Mouse (Mus musculus) hindbrain, embryonic 14.5 days (tissue): ENCODE results near the gene Olfr1315-ps1. TPM values are rescaled to one million over a fixed set of nuclear protein-coding genes. Genes with fewer than 3 reads are reported as not detected.

ENCODE experiments used
- ATAC-seq: fragments of 200-750 bp; cut with Nextera tagmentation; 2 replicates; pipeline ENCODE4 v1.8.0; 2017; ENCODE audit warnings: moderate number of reproducible peaks, mild to moderate bottlenecking, moderate TSS enrichment, moderate library complexity; ENCODE audit not compliant: low FRiP score
- DNase-seq: peaks from one replicate; pipeline ENCODE4 v3.0.0-alpha.2; 2015; ENCODE audit warnings: low spot score
- H3K27ac ChIP-seq: fragments of 300-500 bp; sonication (generic); 2 replicates; pipeline ENCODE4 v1.5.1; 2014; ENCODE audit warnings: mild to moderate bottlenecking, moderate library complexity
- H3K27me3 ChIP-seq: fragments of 300-500 bp; sonication (generic); 2 replicates; pipeline ENCODE4 v1.6.1; 2014; ENCODE audit warnings: mild to moderate bottlenecking, low read length, mixed read lengths; ENCODE audit not compliant: control insufficient read depth, insufficient read depth
- H3K36me3 ChIP-seq: fragments of 300-500 bp; sonication (generic); replicated peaks from 2 replicates; pipeline ENCODE4 v1.6.1; 2014; ENCODE audit not compliant: control insufficient read depth, insufficient read depth
- H3K4me1 ChIP-seq: fragments of 300-500 bp; sonication (generic); replicated peaks from 2 replicates; pipeline ENCODE4 v1.6.1; 2014; ENCODE audit warnings: antibody characterized with exemption, low read length, mixed read lengths; ENCODE audit not compliant: control insufficient read depth, insufficient read depth
- H3K4me2 ChIP-seq: fragments of 300-500 bp; sonication (generic); replicated peaks from 2 replicates; pipeline ENCODE4 v1.6.1; 2014; ENCODE audit warnings: mild to moderate bottlenecking, moderate library complexity
- H3K4me3 ChIP-seq: fragments of 300-500 bp; sonication (generic); replicated peaks from 2 replicates; pipeline ENCODE4 v1.5.1; 2014; ENCODE audit warnings: mild to moderate bottlenecking, low read length
- H3K9ac ChIP-seq: fragments of 300-500 bp; sonication (generic); 2 replicates; pipeline ENCODE4 v1.6.1; 2014
- H3K9me3 ChIP-seq: fragments of 300-500 bp; sonication (generic); 2 replicates; pipeline ENCODE4 v1.6.1; 2016; ENCODE audit warnings: low read length; ENCODE audit not compliant: control insufficient read depth
- WGBS: fragments of 180-500 bp; shearing (Covaris S2); extraction: QIAGEN DNeasy Blood & Tissue Kit; methylation state at CpG from one replicate; pipeline ENCODE4 v1.1.7; 2014; 5-methylcytosine and 5-hydroxymethylcytosine counted together
- polyA plus RNA-seq: library from polyadenylated mRNA; unstranded; fragments of >200 nt; fragmentation: Nextera tagmentation; extraction: Ambion mirVana; gene quantifications from 2 replicates; pipeline ENCODE4 v1.2.1, GENCODE M21; 2014

The Olfr1315-ps1 gene
- polyA plus RNA-seq: not detected in 2 replicates

GRCm38 (mm10) chr2:112115340-112115739 lies at the start of gene Olfr1315-ps1:
Olfr1315-ps1 (minus strand) TSS chr2:112115440.
- DNase-seq (no peak), ATAC-seq (no peak)
- Histone ChIP-seq H3K4me2 (no peak within 1 kb of the TSS), H3K36me3 (no peaks in the 10 kb centered on the region), H3K9ac (no peak within 1 kb of the TSS), H3K27me3 (no peaks in the 10 kb centered on the region), H3K9me3 (no peaks in the 10 kb centered on the region), H3K4me1 (no peaks in the 10 kb centered on the region), H3K27ac (no peak within 1 kb of the TSS), H3K4me3 (no peak within 1 kb of the TSS)
- WGBS: 86% methylated on average over 1 of the region's 1 CpGs

- Histone ChIP-seq H3K4me3 (no peak within 1 kb of the TSS), H3K27me3 (no peaks in the 10 kb centered on the region), H3K9ac (no peak within 1 kb of the TSS), H3K36me3 (no peaks in the 10 kb centered on the region), H3K9me3 (no peaks in the 10 kb centered on the region), H3K4me2 (no peak within 1 kb of the TSS), H3K27ac (no peak within 1 kb of the TSS), H3K4me1 (no peaks in the 10 kb centered on the region)
- DNase-seq (no peak), ATAC-seq (no peak)
Observed at GRCm38 (mm10) chr2:112153898-112154297, 38.7 kb upstream of the Olfr1315-ps1 start, which contains the start of gene Olfr1318. Olfr1318 (plus strand) TSS chr2:112154198.

GRCm38 (mm10) chr2:112140029-112140428 lies 24.8 kb upstream of the Olfr1315-ps1 start, which contains the start of gene Olfr1317:
Olfr1317 (plus strand) TSS chr2:112140329.
- Histone ChIP-seq H3K9ac (no peak within 1 kb of the TSS), H3K4me3 (no peak within 1 kb of the TSS), H3K27me3 (no peaks in the 10 kb centered on the region), H3K4me2 (no peak within 1 kb of the TSS), H3K9me3 (no peaks in the 10 kb centered on the region), H3K36me3 (no peaks in the 10 kb centered on the region), H3K27ac (no peak within 1 kb of the TSS), H3K4me1 (no peaks in the 10 kb centered on the region)
- 79% methylated on average over 2 of the region's 2 CpGs for WGBS
- DNase-seq (no peak), ATAC-seq (no peak)

GRCm38 (mm10) chr2:112134877-112135276 lies 19.6 kb upstream of the Olfr1315-ps1 start, which contains the start of gene Olfr1316:
Olfr1316 (minus strand) TSS chr2:112134977.
- no peak within 1 kb of the TSS for H3K4me2 ChIP-seq
- H3K4me3 ChIP-seq: no peak within 1 kb of the TSS
- WGBS: 92% methylated on average over 2 of the region's 2 CpGs
- H3K9ac ChIP-seq: no peak within 1 kb of the TSS
- H3K9me3 ChIP-seq: no peaks in the 10 kb centered on the region
- ATAC-seq: no peak
- DNase-seq: no peak
- no peak within 1 kb of the TSS for H3K27ac ChIP-seq
- no peaks in the 10 kb centered on the region for H3K36me3 ChIP-seq
- H3K4me1 ChIP-seq: no peaks in the 10 kb centered on the region
- no peaks in the 10 kb centered on the region for H3K27me3 ChIP-seq

- Histone ChIP-seq H3K4me3 (no peak within 1 kb of the TSS), H3K27ac (no peak within 1 kb of the TSS), H3K9ac (no peak within 1 kb of the TSS), H3K36me3 (no peaks in the 10 kb centered on the region), H3K27me3 (no peaks in the 10 kb centered on the region), H3K4me2 (no peak within 1 kb of the TSS), H3K9me3 (no peaks in the 10 kb centered on the region), H3K4me1 (no peaks in the 10 kb centered on the region)
- ATAC-seq (no peak), DNase-seq (no peak)
Observed at GRCm38 (mm10) chr2:112096681-112097080, 18.6 kb downstream of the Olfr1315-ps1 start, which contains the start of gene Olfr1314. Olfr1314 (minus strand) TSS chr2:112096781.

- ATAC-seq (no peak), DNase-seq (no peak)
- H3K4me2 ChIP-seq: no peak within 1 kb of the TSS
- no peaks in the 10 kb centered on the region for H3K9me3 ChIP-seq
- no peaks in the 10 kb centered on the region for H3K36me3 ChIP-seq
- H3K27ac ChIP-seq: no peak within 1 kb of the TSS
- no peak within 1 kb of the TSS for H3K4me3 ChIP-seq
- no peak within 1 kb of the TSS for H3K9ac ChIP-seq
- H3K4me1 ChIP-seq: no peaks in the 10 kb centered on the region
- no peaks in the 10 kb centered on the region for H3K27me3 ChIP-seq
Observed at GRCm38 (mm10) chr2:112077743-112078142, 37.5 kb downstream of the Olfr1315-ps1 start, which contains the start of gene Olfr1313. Olfr1313 (minus strand) TSS chr2:112077843.

Other genes starting within 250 kb of the Olfr1315-ps1 start
- gene Olfr1305, start 238.3 kb downstream of the Olfr1315-ps1 start, polyA plus RNA-seq: not detected in 2 replicates
- gene Olfr1306, start 199.2 kb downstream of the Olfr1315-ps1 start, polyA plus RNA-seq: not detected in 2 replicates
- gene Olfr1307, start 166.0 kb downstream of the Olfr1315-ps1 start, polyA plus RNA-seq: not detected in 2 replicates
- not detected in 2 replicates for gene Olfr1308, start 150.5 kb downstream of the Olfr1315-ps1 start, polyA plus RNA-seq
- gene Olfr1309, start 125.2 kb downstream of the Olfr1315-ps1 start, polyA plus RNA-seq: not detected in 2 replicates
- not detected in 2 replicates for gene Olfr1310, start 102.7 kb downstream of the Olfr1315-ps1 start, polyA plus RNA-seq
- not detected in 2 replicates for gene Olfr1311, start 91.0 kb downstream of the Olfr1315-ps1 start, polyA plus RNA-seq
- gene Olfr1312, start 65.2 kb downstream of the Olfr1315-ps1 start, polyA plus RNA-seq: not detected in 2 replicates
- gene Olfr1313, start 37.6 kb downstream of the Olfr1315-ps1 start, polyA plus RNA-seq: not detected in 2 replicates
- gene Olfr1314, start 18.7 kb downstream of the Olfr1315-ps1 start, polyA plus RNA-seq: not detected in 2 replicates
- gene Olfr1316, start 19.5 kb upstream of the Olfr1315-ps1 start, polyA plus RNA-seq: not detected in 2 replicates
- gene Olfr1317, start 24.9 kb upstream of the Olfr1315-ps1 start, polyA plus RNA-seq: not detected in 2 replicates
- gene Olfr1318, start 38.8 kb upstream of the Olfr1315-ps1 start, polyA plus RNA-seq: 0.12 and 0.23 TPM in 2 replicates
- gene Lpcat4, start 124.0 kb upstream of the Olfr1315-ps1 start, polyA plus RNA-seq: 22.0 and 23.1 TPM in 2 replicates
- not detected in 2 replicates for gene Nutm1, start 143.9 kb upstream of the Olfr1315-ps1 start, polyA plus RNA-seq
- 169 and 177 TPM in 2 replicates for gene Nop10, start 146.5 kb upstream of the Olfr1315-ps1 start, polyA plus RNA-seq
- gene Slc12a6, start 150.4 kb upstream of the Olfr1315-ps1 start, polyA plus RNA-seq: 25.6 and 25.7 TPM in 2 replicates
- not detected in 2 replicates for gene Gm21985, start 150.9 kb upstream of the Olfr1315-ps1 start, polyA plus RNA-seq